Mouse (Mus musculus) cortical plate, adult 2 months (tissue): Measurements from ENCODE around the gene Myh7.

Source experiments
- CTCF ChIP-seq: fragments of 200-500 bp; IDR thresholded peaks from 2 replicates; pipeline ENCODE4 v1.5.1; 2011; ENCODE audit warnings: mild to moderate bottlenecking, control low read depth, low read length; ENCODE audit not compliant: insufficient read depth; ENCODE audit errors: extremely low read depth
- POLR2A ChIP-seq: fragments of 200-500 bp; IDR thresholded peaks from 2 replicates; pipeline ENCODE4 v1.6.1; 2011; ENCODE audit warnings: mild to moderate bottlenecking, low read length, control low read depth; ENCODE audit not compliant: insufficient read depth; ENCODE audit errors: extremely low read depth

- TF ChIP-seq CTCF (no peak), POLR2A (no peak)
Measured at GRCm38 (mm10) chr14:54944939-54945338, 49.5 kb downstream of the Myh7 start.
